Mouse (Mus musculus): ENCODE measurements at regions not wholly inside any gene's neighbourhood (a gene's known extent, or its start where the extent isn't known, plus 50 kb on each side); places are given as distances from the start of the nearest gene placed in this dataset.

GRCm38 (mm10) chr9:47133454-47133853 is 134.9 kb downstream of the Gm4791 start:
- DNase-seq (ENCODE audit: low spot score), result no peak

- no peak for DNase-seq (ENCODE audit: low spot score)
Observed at GRCm38 (mm10) chr9:47133873-47134272, 135.3 kb downstream of the Gm4791 start.

GRCm38 (mm10) chr9:47134479-47134878 is 135.9 kb downstream of the Gm4791 start:
- no peak for DNase-seq (ENCODE audit: low spot score)

GRCm38 (mm10) chr9:47136641-47137040 is 138.1 kb downstream of the Gm4791 start:
- no peak for DNase-seq (ENCODE audit: low spot score)

- no peak for DNase-seq (ENCODE audit: low spot score)
Observed at GRCm38 (mm10) chr9:47153471-47153870, 154.9 kb downstream of the Gm4791 start.

GRCm38 (mm10) chr9:47165480-47166131 is 167.1 kb downstream of the Gm4791 start:
- peak; percentile 42 for DNase-seq (ENCODE audit: low spot score)

- peak; percentile 5 for DNase-seq (ENCODE audit: low spot score)
Observed at GRCm38 (mm10) chr9:47167681-47168240, 169.2 kb downstream of the Gm4791 start.

GRCm38 (mm10) chr9:47176044-47176443 is 177.5 kb downstream of the Gm4791 start:
- DNase-seq (ENCODE audit: low spot score), result no peak

- no peak for DNase-seq (ENCODE audit: low spot score)
Observed at GRCm38 (mm10) chr9:47218101-47218500, 219.6 kb downstream of the Gm4791 start.

- DNase-seq (ENCODE audit: low spot score), result no peak
Observed at GRCm38 (mm10) chr9:47223536-47223935, 225.0 kb downstream of the Gm4791 start.

GRCm38 (mm10) chr9:47224249-47224648 is 225.7 kb downstream of the Gm4791 start:
- no peak for DNase-seq (ENCODE audit: low spot score)

GRCm38 (mm10) chr9:47226476-47227271 is 228.1 kb downstream of the Gm4791 start:
- peak; percentile 62 for DNase-seq (ENCODE audit: low spot score)

GRCm38 (mm10) chr9:47227298-47227697 is 228.8 kb downstream of the Gm4791 start:
- DNase-seq (ENCODE audit: low spot score), result no peak

- DNase-seq (ENCODE audit: low spot score), result no peak
Observed at GRCm38 (mm10) chr9:47228736-47229135, 230.2 kb downstream of the Gm4791 start.

- no peak for DNase-seq (ENCODE audit: low spot score)
Observed at GRCm38 (mm10) chr9:47229296-47229695, 230.8 kb downstream of the Gm4791 start.

- no peak for DNase-seq (ENCODE audit: low spot score)
Observed at GRCm38 (mm10) chr9:47240950-47241349, 242.4 kb downstream of the Gm4791 start.

- DNase-seq (ENCODE audit: low spot score), result no peak
Observed at GRCm38 (mm10) chr9:47242051-47242450, 243.5 kb downstream of the Gm4791 start.

- DNase-seq (ENCODE audit: low spot score), result no peak
Observed at GRCm38 (mm10) chr9:47242526-47242925, 244.0 kb downstream of the Gm4791 start.

GRCm38 (mm10) chr9:47249029-47249428 is 250.5 kb downstream of the Gm4791 start:
- DNase-seq (ENCODE audit: low spot score), result no peak

GRCm38 (mm10) chr9:47251160-47251559 is 252.6 kb downstream of the Gm4791 start:
- no peak for DNase-seq (ENCODE audit: low spot score)

- no peak for DNase-seq (ENCODE audit: low spot score)
Observed at GRCm38 (mm10) chr9:47253836-47254657, 255.5 kb downstream of the Gm4791 start.

GRCm38 (mm10) chr9:47265946-47266490 is 264.0 kb upstream of the Cadm1 start:
- peak; percentile 23 for DNase-seq (ENCODE audit: low spot score)

Measured in lung, postnatal 25 days (tissue).